Mouse (Mus musculus) CH12.LX (cell line): Measurements from ENCODE around the gene Trim13. TPM values are rescaled to one million over a fixed set of nuclear protein-coding genes. Genes with fewer than 3 reads are reported as not detected.

ENCODE experiments used
- DNase-seq: peaks from one replicate; pipeline ENCODE4 v3.0.0-alpha.2; 2013; ENCODE audit errors: extremely low read depth
- H3K27ac ChIP-seq: 2 replicates; pipeline ENCODE4 v1.5.1; 2012; ENCODE audit warnings: low read depth, mild to moderate bottlenecking, control low read depth, moderate library complexity; ENCODE audit not compliant: insufficient read depth
- H3K27me3 ChIP-seq: replicated peaks from 2 replicates; pipeline ENCODE3; 2012; ENCODE audit warnings: inconsistent platforms
- H3K36me3 ChIP-seq, 2 experiments: replicated peaks in 1 of 2; 2 replicates each; pipeline versions ENCODE3 to v1.6.1; 2012; ENCODE audit warnings: inconsistent platforms in 1 of 2, low read length in 1 of 2, mild to moderate bottlenecking in 1 of 2, mixed read lengths in 1 of 2, moderate library complexity in 1 of 2; ENCODE audit not compliant: control insufficient read depth in 1 of 2, insufficient read depth in 1 of 2
- H3K4me1 ChIP-seq, 2 experiments: 2 replicates each; pipeline ENCODE4 v1.6.1; 2012; ENCODE audit warnings: inconsistent platforms in 1 of 2, moderate library complexity in 1 of 2; ENCODE audit not compliant: insufficient read depth in 2 of 2, control insufficient read depth in 1 of 2
- H3K4me2 ChIP-seq: 2 replicates; pipeline ENCODE4 v1.6.1; 2012; ENCODE audit warnings: low read depth, mild to moderate bottlenecking, control low read depth; ENCODE audit not compliant: poor library complexity, insufficient read depth, severe bottlenecking
- H3K4me3 ChIP-seq, 3 experiments: fragments of 150-350 bp in 1 of 3; sonication (generic) in 1 of 3; replicated peaks in 1 of 3; 2 replicates each; pipeline versions ENCODE3 to v1.5.1; 2011 to 2012; ENCODE audit warnings: low read depth in 2 of 3, low read length in 2 of 3, mild to moderate bottlenecking in 2 of 3, moderate library complexity in 2 of 3, control low read depth in 1 of 3, improper control_type of control experiment in 1 of 3, inconsistent platforms in 1 of 3, mixed read lengths in 1 of 3; ENCODE audit not compliant: poor library complexity in 1 of 3
- H3K79me2 ChIP-seq: replicated peaks from 2 replicates; pipeline ENCODE4 v1.6.1; 2012; ENCODE audit warnings: mild to moderate bottlenecking, moderate library complexity; ENCODE audit not compliant: control insufficient read depth, poor library complexity, insufficient read depth, severe bottlenecking; ENCODE audit errors: extremely low read depth
- H3K9ac ChIP-seq: 2 replicates; pipeline ENCODE4 v1.6.1; 2012; ENCODE audit warnings: low read depth, mild to moderate bottlenecking, control low read depth, moderate library complexity; ENCODE audit not compliant: insufficient read depth
- H3K9me3 ChIP-seq: replicated peaks from 2 replicates; pipeline ENCODE3; 2012; ENCODE audit warnings: low read length, inconsistent platforms, mixed read lengths
- E2F4 ChIP-seq: IDR thresholded peaks from 2 replicates; pipeline ENCODE4 v1.6.1; 2011; ENCODE audit warnings: low read depth, low read length, improper control_type of control experiment; ENCODE audit not compliant: insufficient replicate concordance
- ELF1 ChIP-seq: IDR thresholded peaks from 2 replicates; pipeline ENCODE4 v1.6.1; 2014; ENCODE audit warnings: low read depth, mild to moderate bottlenecking, inconsistent platforms, low read length, improper control_type of control experiment
- HCFC1 ChIP-seq: IDR thresholded peaks from 2 replicates; pipeline ENCODE4 v1.6.1; 2012; ENCODE audit warnings: low read depth, mild to moderate bottlenecking, inconsistent platforms, low read length, improper control_type of control experiment
- IRF4 ChIP-seq: IDR thresholded peaks from 2 replicates; pipeline ENCODE4 v1.6.1; 2014; ENCODE audit warnings: low read depth, mild to moderate bottlenecking, inconsistent platforms, low read length, improper control_type of control experiment
- MAX ChIP-seq: IDR thresholded peaks from 2 replicates; pipeline ENCODE4 v1.6.1; 2011; ENCODE audit warnings: low read length, improper control_type of control experiment
- MAZ ChIP-seq: IDR thresholded peaks from 2 replicates; pipeline ENCODE4 v1.6.1; 2012; ENCODE audit warnings: low read depth, mild to moderate bottlenecking, inconsistent platforms, low read length, improper control_type of control experiment, moderate library complexity
- MXI1 ChIP-seq: IDR thresholded peaks from 2 replicates; pipeline ENCODE4 v1.6.1; 2011; ENCODE audit warnings: mild to moderate bottlenecking, low read depth, low read length, improper control_type of control experiment
- MYC ChIP-seq: IDR thresholded peaks from 2 replicates; pipeline ENCODE4 v1.6.1; 2011; ENCODE audit warnings: low read depth, mild to moderate bottlenecking, improper control_type of control experiment, low read length
- NELFE ChIP-seq: IDR thresholded peaks from 2 replicates; pipeline ENCODE4 v1.6.1; 2011; ENCODE audit warnings: low read depth, low read length, improper control_type of control experiment
- POLR2A ChIP-seq: IDR thresholded peaks from 2 replicates; pipeline ENCODE4 v1.6.1; 2011; ENCODE audit warnings: low read depth, mild to moderate bottlenecking, improper control_type of control experiment, low read length
- POLR2AphosphoS2 ChIP-seq: IDR thresholded peaks from 2 replicates; pipeline ENCODE4 v1.6.1; 2011; ENCODE audit warnings: low read depth, low read length, improper control_type of control experiment
- SIN3A ChIP-seq: IDR thresholded peaks from 2 replicates; pipeline ENCODE4 v1.6.1; 2012; ENCODE audit warnings: low read length, improper control_type of control experiment, inconsistent platforms
- UBTF ChIP-seq: IDR thresholded peaks from 2 replicates; pipeline ENCODE4 v1.6.1; 2012; ENCODE audit warnings: low read depth, mild to moderate bottlenecking, inconsistent platforms, low read length, improper control_type of control experiment, moderate library complexity
- USF1 ChIP-seq: IDR thresholded peaks from 2 replicates; pipeline ENCODE4 v1.6.1; 2014; ENCODE audit warnings: low read depth, mild to moderate bottlenecking, inconsistent platforms, low read length, improper control_type of control experiment
- ZC3H11A ChIP-seq: IDR thresholded peaks from 2 replicates; pipeline ENCODE4 v1.6.1; 2012; ENCODE audit warnings: low read depth, mild to moderate bottlenecking, inconsistent platforms, low read length, improper control_type of control experiment
- ZKSCAN1 ChIP-seq: IDR thresholded peaks from 2 replicates; pipeline ENCODE4 v1.6.1; 2012; ENCODE audit warnings: low read depth, inconsistent platforms, low read length, improper control_type of control experiment, borderline replicate concordance
- ZMIZ1 ChIP-seq: IDR thresholded peaks from 2 replicates; pipeline ENCODE4 v1.6.1; 2012; ENCODE audit warnings: low read depth, mild to moderate bottlenecking, inconsistent platforms, low read length, improper control_type of control experiment
- ZNF384 ChIP-seq: IDR thresholded peaks from 2 replicates; pipeline ENCODE4 v1.6.1; 2012; ENCODE audit warnings: low read depth, low read length, improper control_type of control experiment, inconsistent platforms
- dilution Hi-C: fragments of 300-500 bp; cut with MboI; formaldehyde crosslinking; loops from 2 replicates; pipeline ENCODE4 v1.14.3; 2020; ENCODE audit warnings: low sequenced_read_pairs; ENCODE audit not compliant: extremely low pct_unique_long_range_greater_than_20kb, extremely low pct_ligation_motif_present
- in situ Hi-C: fragments of 300-500 bp; cut with MboI; formaldehyde crosslinking; loops from 3 replicates; pipeline ENCODE4 v1.14.3; 2019; ENCODE audit warnings: low sequenced_read_pairs, low pct_ligation_motif_present, low pct_unique_long_range_greater_than_20kb, mixed read lengths
- polyA plus RNA-seq: library from polyadenylated mRNA; unstranded; fragments of >175 nt; gene quantifications from 2 replicates; pipeline ENCODE4 v1.2.1, GENCODE M21; 2012; ENCODE audit warnings: low read depth; ENCODE audit not compliant: insufficient read length
- total RNA-seq, 2 experiments: library from RNA; depleted of rRNA; stranded (reverse); fragments of 300-350 nt in 1 of 2; fragments of >200 nt in 1 of 2; gene quantifications; 2 replicates each; pipeline ENCODE4 v1.2.3; 2012 to 2014

The Trim13 gene
- total and polyA plus RNA-seq, 3 experiments = 3.2 to 7.9 (median 5.7) TPM

GRCm38 (mm10) chr14:61647182-61647880 is 49.3 kb downstream of the Trim13 start:
- peak overlapping the region; percentile 95 for H3K27ac ChIP-seq
- no peaks in the 10 kb centered on the region for H3K36me3 ChIP-seq
- TF ChIP-seq UBTF (no peak), E2F4 (0 out of 2 replicates have a peak, but pooled peaks have one; percentile 47), MAX (no peak), MYC (0 out of 2 replicates have a peak, but pooled peaks have one; percentile 21), USF1 (no peak)
- TF ChIP-seq, all 38 proteins: peak for 2
- Histone ChIP-seq H3K4me2 (peak overlapping the region; percentile 91), H3K79me2 (peaks cover 27% of the 10 kb centered on the region), H3K4me1 (peaks cover 0 to 4% of the 10 kb centered on the region in 2 experiments; a peak in 2 of 4 replicates), H3K27me3 (no peaks in the 10 kb centered on the region), H3K4me3 (peak overlapping the region; percentile 85 to 98 (median 86)), H3K9me3 (no peaks in the 10 kb centered on the region), H3K9ac (peak overlapping the region; percentile 99)
- DNase-seq = peak; percentile 63
- dilution Hi-C loops (no loop called here), in situ Hi-C loops (loop anchor here (5.0 kb wide), 1 partner anchor 35 kb away; no protein-coding TSS in a partner anchor)

- peaks cover 0 to 4% of the 10 kb centered on the region in 2 experiments; a peak in 2 of 4 replicates for H3K4me1 ChIP-seq
- H3K4me2 ChIP-seq = peak overlapping the region; percentile 91; the same call in 1 of the 2 replicates
- peak overlapping the region; percentile 95 for H3K27ac ChIP-seq
- DNase-seq = peak; percentile 45
- peak overlapping the region; percentile 99 for H3K9ac ChIP-seq
- dilution Hi-C loops (no loop called here), in situ Hi-C loops (loop anchor here (5.0 kb wide), 1 partner anchor 34 kb away; no protein-coding TSS in a partner anchor)
- no peaks in the 10 kb centered on the region for H3K9me3 ChIP-seq
- no peaks in the 10 kb centered on the region for H3K36me3 ChIP-seq
- H3K79me2 ChIP-seq = peaks cover 26% of the 10 kb centered on the region
- TF ChIP-seq UBTF (peak; percentile 95), E2F4 (no peak)
- H3K27me3 ChIP-seq = no peaks in the 10 kb centered on the region
- H3K4me3 ChIP-seq = peak overlapping the region; percentile 85 to 98 (median 86)
These were observed 50.0 kb downstream of the Trim13 start for GRCm38 (mm10) chr14:61647881-61648684.

- Histone ChIP-seq H3K4me2 (peak overlapping the region; percentile 80), H3K4me3 (peak overlapping the region; percentile 85 to 98 (median 86)), H3K36me3 (no peaks in the 10 kb centered on the region), H3K27me3 (no peaks in the 10 kb centered on the region), H3K4me1 (peaks cover 0 to 4% of the 10 kb centered on the region in 2 experiments; a peak in 2 of 4 replicates), H3K79me2 (peaks cover 24% of the 10 kb centered on the region), H3K9ac (peak overlapping the region; percentile 99), H3K27ac (peak overlapping the region; percentile 95), H3K9me3 (no peaks in the 10 kb centered on the region)
- in situ Hi-C loops = loop anchor here (5.0 kb wide), 1 partner anchor 33 kb away; no protein-coding TSS in a partner anchor
- dilution Hi-C loops = no loop called here
- DNase-seq = peak; percentile 97
- peak; percentile 96 for TF ChIP-seq POLR2AphosphoS2
- TF ChIP-seq ZNF384 = no peak
- TF ChIP-seq MXI1 = peak; percentile 71
- TF ChIP-seq ZC3H11A = no peak
- TF ChIP-seq ELF1 = peak; percentile 85
- peak; percentile 97 for TF ChIP-seq NELFE
- TF ChIP-seq HCFC1 = peak; percentile 72
- peak; percentile 94 for TF ChIP-seq POLR2A
- peak; percentile 93 for TF ChIP-seq MAZ
- TF ChIP-seq ZKSCAN1 = no peak
- TF ChIP-seq ZMIZ1 = peak; percentile 88
- TF ChIP-seq E2F4 = peak; percentile 81; the same call in 1 of the 2 replicates
- TF ChIP-seq MAX = peak; percentile 85
- TF ChIP-seq IRF4 = peak; percentile 41; the same call in 1 of the 2 replicates
- TF ChIP-seq SIN3A = peak; percentile 68
- TF ChIP-seq UBTF = no peak
These were observed 50.8 kb downstream of the Trim13 start for GRCm38 (mm10) chr14:61648685-61649504.
